Mouse (Mus musculus) adrenal gland, postnatal 10 days (tissue): ENCODE measurements around the gene Stat5a. TPM values are rescaled to one million over a fixed set of nuclear protein-coding genes. Genes with fewer than 3 reads are reported as not detected.

Source experiments
- total RNA-seq, 2 experiments: library from RNA; stranded (reverse); gene quantifications; 2 replicates each; pipeline ENCODE4 v1.2.3; 2021

The Stat5a gene
- total RNA-seq, 2 experiments from 2014 or later = 37.1 to 52.7 TPM

Other genes with a start within 250 kb of the Stat5a start
- gene Nkiras2, start 240.1 kb upstream of the Stat5a start, total RNA-seq = 10 to 100 TPM; 44.9 to 54.3 TPM
- gene Dnajc7, start 239.2 kb upstream of the Stat5a start, total RNA-seq = 100 to 1,000 TPM; 212 to 265 TPM
- under 1 TPM; 0.42 to 0.67 TPM for gene Zfp385c, start 166.9 kb upstream of the Stat5a start, total RNA-seq
- 1 to 10 TPM; 6.0 to 9.4 TPM for gene Dhx58, start 155.1 kb upstream of the Stat5a start, total RNA-seq
- gene Kat2a, start 146.9 kb upstream of the Stat5a start, total RNA-seq = 10 to 100 TPM; 33.1 to 42.4 TPM
- gene Hspb9, start 145.5 kb upstream of the Stat5a start, total RNA-seq = under 1 TPM in 1 of 2 experiments, not detected in 1; 0.64 TPM
- 100 to 1,000 TPM; 182 to 183 TPM for gene Rab5c, start 121.1 kb upstream of the Stat5a start, total RNA-seq
- under 1 TPM; 0.12 to 0.15 TPM for gene Kcnh4, start 99.4 kb upstream of the Stat5a start, total RNA-seq
- not detected for gene Hcrt, start 96.4 kb upstream of the Stat5a start, total RNA-seq
- gene Ghdc, start 88.4 kb upstream of the Stat5a start, total RNA-seq = 10 to 100 TPM; 14.1 to 15.7 TPM
- gene Stat5b, start 8.6 kb upstream of the Stat5a start, total RNA-seq = 10 to 100 TPM; 60.7 to 72.7 TPM
- 10 to 100 TPM; 68.2 to 75.6 TPM for gene Stat3, start 80.2 kb downstream of the Stat5a start, total RNA-seq
- 100 to 1,000 TPM; 327 to 368 TPM for gene Cavin1, start 111.5 kb downstream of the Stat5a start, total RNA-seq
- 10 to 100 TPM; 93.4 to 95.8 TPM for gene Atp6v0a1, start 150.1 kb downstream of the Stat5a start, total RNA-seq
- 10 to 100 TPM; 27.3 to 28.2 TPM for gene Naglu, start 210.7 kb downstream of the Stat5a start, total RNA-seq
- gene Hsd17b1, start 219.1 kb downstream of the Stat5a start, total RNA-seq = under 1 TPM; 0.45 to 0.67 TPM
- 100 to 1,000 TPM in 1 of 2 experiments, 10 to 100 TPM in 1; 98.0 to 102 TPM for gene Coasy, start 223.2 kb downstream of the Stat5a start, total RNA-seq
- 10 to 100 TPM; 32.9 to 35.0 TPM for gene Mlx, start 227.9 kb downstream of the Stat5a start, total RNA-seq
- 1 to 10 TPM; 6.6 to 7.1 TPM for gene Psmc3ip, start 236.1 kb downstream of the Stat5a start, total RNA-seq